Mouse (Mus musculus) small intestine, adult 2 months (tissue): Measurements from ENCODE around the gene Serpina3c.

ENCODE experiments used
- CTCF ChIP-seq: fragments of 200-500 bp; IDR thresholded peaks from 2 replicates; pipeline ENCODE4 v1.5.1; 2012; ENCODE audit warnings: low read depth, mild to moderate bottlenecking, control low read depth, inconsistent platforms, low read length, moderate library complexity, mixed read lengths; ENCODE audit not compliant: insufficient replicate concordance, insufficient read length; ENCODE audit errors: extremely low read depth
- POLR2A ChIP-seq: fragments of 200-500 bp; IDR thresholded peaks from 2 replicates; pipeline ENCODE4 v1.6.1; 2012; ENCODE audit warnings: low read depth, mild to moderate bottlenecking, control low read depth, inconsistent platforms, low read length, moderate library complexity

DNA sequence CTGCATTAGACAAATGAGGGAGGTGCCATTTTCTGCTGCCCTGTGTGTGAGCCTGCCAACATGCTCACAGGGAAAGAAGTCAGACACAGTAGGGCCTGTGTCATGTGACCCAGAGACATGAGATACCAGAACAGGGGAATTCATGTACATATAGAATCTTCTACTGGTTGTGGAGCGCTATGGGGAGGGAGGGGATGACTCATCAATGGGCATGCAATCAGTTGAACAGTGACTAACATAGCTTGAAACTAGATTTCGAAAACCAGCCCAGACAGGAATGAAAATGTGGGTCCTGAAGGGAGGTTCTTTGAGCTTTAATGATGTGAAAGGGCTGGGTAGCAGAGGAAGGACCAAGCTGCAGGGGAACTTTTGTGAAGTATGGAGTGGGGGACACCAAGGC lies 29.7 kb downstream of the Serpina3c start:
- TF ChIP-seq POLR2A (no peak), CTCF (no peak)
